In the genomic region with DNA sequence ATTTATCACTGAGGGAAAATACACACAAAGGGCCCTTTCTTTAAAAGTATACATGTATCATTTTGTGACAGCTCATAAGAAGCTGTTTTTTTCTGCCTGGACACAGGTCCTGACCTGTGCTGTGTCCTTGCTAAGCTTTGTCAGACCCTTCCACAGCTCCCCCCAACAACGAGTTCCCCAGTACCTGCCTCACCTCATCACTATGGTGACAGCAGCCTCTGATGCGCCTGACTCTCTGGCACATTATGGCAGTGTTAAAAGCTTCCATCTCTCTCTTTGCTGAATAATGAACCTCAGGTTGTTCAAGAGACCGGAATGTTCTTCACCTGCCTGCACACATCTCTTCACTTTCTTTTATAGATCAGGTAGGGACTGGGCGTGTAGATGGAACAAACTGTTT, we compare ENCODE assay signal across 19 mouse cellular contexts. TPM values are rescaled to one million over a fixed set of nuclear protein-coding genes. Genes with fewer than 3 reads are reported as not detected.
DNase-seq lines count a peak whose midpoint lies in the region; ATAC-seq and TF ChIP-seq lines count a peak whose summit lies in the region.
"Had no signal": no experiment of that assay in that cellular context is flagged by ENCODE, and none has a peak within 500 bp of the region (broad histone marks: within the 10 kb centered on the region; RNA-seq: fewer than 3 reads in every experiment).

No protein-coding gene starts in this region.

- H3K9me3 ChIP-seq in hindbrain, embryonic 14.5 days (ENCODE audit: control insufficient read depth, low read length): no peaks in the 10 kb centered on the region
- no peaks in the 10 kb centered on the region for H3K9me3 ChIP-seq in hindbrain, embryonic 12.5 days (replicated peaks)
- no peaks in the 10 kb centered on the region for H3K9me3 ChIP-seq in midbrain, postnatal 0 days (ENCODE audit: low read length)
- H3K9me3 ChIP-seq in midbrain, embryonic 10.5 days (replicated peaks): no peaks in the 10 kb centered on the region
- H3K9me3 ChIP-seq in hindbrain, postnatal 0 days (ENCODE audit: low read length): no peaks in the 10 kb centered on the region
- H3K9me3 ChIP-seq: embryonic facial prominence, embryonic 10.5 days; forebrain, embryonic 13.5 days; heart, embryonic 13.5 days had no signal

- 48% methylated on average over 4 of the region's 4 CpGs for WGBS in hindbrain, embryonic 14.5 days
- WGBS in hindbrain, embryonic 12.5 days: 55% methylated on average over 4 of the region's 4 CpGs
- whole genome bisulfite sequencing in midbrain, postnatal 0 days: 48% methylated on average over 4 of the region's 4 CpGs
- WGBS in midbrain, embryonic 10.5 days: 73% methylated on average over 4 of the region's 4 CpGs
- WGBS in hindbrain, postnatal 0 days: 51% methylated on average over 4 of the region's 4 CpGs

- H3K36me3 ChIP-seq in hindbrain, embryonic 14.5 days (replicated peaks; ENCODE audit: control insufficient read depth, insufficient read depth): no peaks in the 10 kb centered on the region
- no peaks in the 10 kb centered on the region for H3K36me3 ChIP-seq in hindbrain, embryonic 12.5 days
- H3K36me3 ChIP-seq in midbrain, postnatal 0 days (ENCODE audit: insufficient read depth, low read length): no peaks in the 10 kb centered on the region
- no peaks in the 10 kb centered on the region for H3K36me3 ChIP-seq in midbrain, embryonic 10.5 days
- H3K36me3 ChIP-seq in hindbrain, postnatal 0 days (ENCODE audit: insufficient read depth, low read length): no peaks in the 10 kb centered on the region
- H3K36me3 ChIP-seq: embryonic facial prominence, embryonic 10.5 days; heart, embryonic 13.5 days had no signal

- H3K4me2 ChIP-seq in hindbrain, embryonic 14.5 days (replicated peaks): no peak overlapping the region
- no peak overlapping the region for H3K4me2 ChIP-seq in hindbrain, embryonic 12.5 days (replicated peaks)
- H3K4me2 ChIP-seq in midbrain, postnatal 0 days (ENCODE audit: low read depth, low read length, poor library complexity, severe bottlenecking): no peak overlapping the region
- no peak overlapping the region for H3K4me2 ChIP-seq in hindbrain, postnatal 0 days (ENCODE audit: low read depth, low read length)
- H3K4me2 ChIP-seq: forebrain, embryonic 13.5 days; heart, embryonic 13.5 days had no signal

- no peak for DNase-seq in hindbrain, embryonic 14.5 days (ENCODE audit: low spot score)
- peak; percentile 10 for DNase-seq in midbrain, postnatal 0 days (ENCODE audit: low spot score)
- DNase-seq in midbrain, embryonic 10.5 days (ENCODE audit: low spot score): no peak
- DNase-seq in hindbrain, postnatal 0 days (ENCODE audit: low spot score): no peak
- DNase-seq in right cerebral cortex, adult 2 months (ENCODE audit: low spot score in 2 of 2): no peak
- DNase-seq: adrenal gland, postnatal 14 days; cerebellum, adult 18-20 months; cerebellum, adult 9-11 months; gastrocnemius, postnatal 36 days; heart, adult 11 months; heart, postnatal 4 days had no signal

- peak overlapping the region; percentile 43; the same call in 1 of the 2 replicates for H3K27ac ChIP-seq in hindbrain, embryonic 14.5 days
- H3K27ac ChIP-seq in hindbrain, embryonic 12.5 days: no peak overlapping the region
- H3K27ac ChIP-seq in midbrain, postnatal 0 days (ENCODE audit: low read depth, low read length): no peak overlapping the region
- H3K27ac ChIP-seq in midbrain, embryonic 10.5 days (replicated peaks): no peak overlapping the region
- 0 out of 2 replicates have a peak overlapping the region, but pooled peaks have one; percentile 15 for H3K27ac ChIP-seq in hindbrain, postnatal 0 days
- H3K27ac ChIP-seq: embryonic facial prominence, embryonic 10.5 days; forebrain, embryonic 13.5 days; heart, embryonic 13.5 days had no signal

- 0 out of 2 replicates have a peak, but pooled peaks have one; percentile 51 for ATAC-seq in hindbrain, embryonic 14.5 days (ENCODE audit: low FRiP score)
- ATAC-seq in hindbrain, embryonic 12.5 days (ENCODE audit: low FRiP score): no peak
- ATAC-seq in midbrain, postnatal 0 days (ENCODE audit: low FRiP score): no peak
- ATAC-seq in hindbrain, postnatal 0 days: peak; percentile 62; the same call in 1 of the 2 replicates
- ATAC-seq: activated CD4-positive, CD25-positive, alpha-beta regulatory T cell, adult 4 months; forebrain, embryonic 13.5 days; inflammation-experienced regulatory T-cells, adult 6 months; Patski had no signal

- no peak for TF ChIP-seq CTCF in midbrain, postnatal 0 days (IDR thresholded peaks at IDR 0.05)
- TF ChIP-seq CTCF in hindbrain, postnatal 0 days (IDR thresholded peaks at IDR 0.05; ENCODE audit: low read depth): no peak

- H3K27me3 ChIP-seq in hindbrain, embryonic 14.5 days (ENCODE audit: control insufficient read depth, insufficient read depth, low read length): no peaks in the 10 kb centered on the region
- H3K27me3 ChIP-seq in hindbrain, embryonic 12.5 days: no peaks in the 10 kb centered on the region
- H3K27me3 ChIP-seq in midbrain, postnatal 0 days (ENCODE audit: insufficient read depth, low read length): no peaks in the 10 kb centered on the region
- H3K27me3 ChIP-seq in midbrain, embryonic 10.5 days (ENCODE audit: low read depth, poor library complexity, severe bottlenecking): no peaks in the 10 kb centered on the region
- H3K27me3 ChIP-seq in hindbrain, postnatal 0 days (ENCODE audit: insufficient read depth, low read length): no peaks in the 10 kb centered on the region
- H3K27me3 ChIP-seq: CH12.LX; forebrain, embryonic 13.5 days; heart, embryonic 13.5 days; Patski had no signal

- peaks cover 8% of the 10 kb centered on the region; the same call in 1 of the 2 replicates for H3K4me1 ChIP-seq in hindbrain, embryonic 14.5 days (replicated peaks; ENCODE audit: control insufficient read depth, insufficient read depth, low read length)
- H3K4me1 ChIP-seq in hindbrain, embryonic 12.5 days: no peaks in the 10 kb centered on the region
- H3K4me1 ChIP-seq in midbrain, postnatal 0 days (ENCODE audit: insufficient read depth, low read length): no peaks in the 10 kb centered on the region
- H3K4me1 ChIP-seq in midbrain, embryonic 10.5 days: no peaks in the 10 kb centered on the region
- no peaks in the 10 kb centered on the region for H3K4me1 ChIP-seq in hindbrain, postnatal 0 days (ENCODE audit: insufficient read depth, low read length)
- H3K4me1 ChIP-seq: embryonic facial prominence, embryonic 10.5 days; forebrain, embryonic 13.5 days; heart, embryonic 13.5 days had no signal

- H3K4me3 ChIP-seq in hindbrain, embryonic 14.5 days (replicated peaks; ENCODE audit: low read length): no peak overlapping the region
- no peak overlapping the region for H3K4me3 ChIP-seq in hindbrain, embryonic 12.5 days
- no peak overlapping the region for H3K4me3 ChIP-seq in midbrain, postnatal 0 days (ENCODE audit: low read depth, low read length)
- no peak overlapping the region for H3K4me3 ChIP-seq in midbrain, embryonic 10.5 days
- H3K4me3 ChIP-seq in hindbrain, postnatal 0 days (ENCODE audit: low read length): no peak overlapping the region
- H3K4me3 ChIP-seq: embryonic facial prominence, embryonic 10.5 days; forebrain, embryonic 13.5 days; heart, embryonic 13.5 days had no signal

- no peak overlapping the region for H3K9ac ChIP-seq in hindbrain, embryonic 14.5 days
- no peak overlapping the region for H3K9ac ChIP-seq in hindbrain, embryonic 12.5 days
- no peak overlapping the region for H3K9ac ChIP-seq in midbrain, postnatal 0 days (replicated peaks; ENCODE audit: low read length, poor library complexity, severe bottlenecking)
- no peak overlapping the region for H3K9ac ChIP-seq in hindbrain, postnatal 0 days (replicated peaks; ENCODE audit: low read length)
- H3K9ac ChIP-seq: forebrain, embryonic 13.5 days; heart, embryonic 13.5 days had no signal

RNA-seq across cellular contexts. Expression of gene Inpp5d, which starts 51.4 kb away (rescaled TPM):
- 3.4 and 4.6 TPM in 2 replicates for polyA plus RNA-seq in hindbrain, embryonic 14.5 days (2014; fragmentation: Nextera tagmentation; extraction: Ambion mirVana)
- polyA plus RNA-seq in hindbrain, embryonic 12.5 days (2016; fragmentation: Nextera tagmentation; extraction: Ambion mirVana): 4.9 and 5.5 TPM in 2 replicates
- 6.4 and 9.8 TPM in 2 replicates for total RNA-seq in midbrain, postnatal 0 days (2014; rRNA removed)
- 2.6 and 3.1 TPM in 2 replicates for polyA plus RNA-seq in midbrain, postnatal 0 days (2015; fragmentation: Nextera tagmentation; extraction: Ambion mirVana)
- polyA plus RNA-seq in midbrain, embryonic 10.5 days (2016; fragmentation: Nextera tagmentation; extraction: Ambion mirVana): 3.3 and 3.6 TPM in 2 replicates
- total RNA-seq in hindbrain, postnatal 0 days (2014; rRNA removed): 7.4 and 20.1 TPM in 2 replicates
- polyA plus RNA-seq in hindbrain, postnatal 0 days (2015; fragmentation: Nextera tagmentation; extraction: Ambion mirVana): 2.1 and 2.3 TPM in 2 replicates

Comparison
In these comparisons a context has a peak if more than half of its experiments do, and no peak if none do; other contexts are left out.
1. ATAC-seq: peak in hindbrain, embryonic 14.5 days (single experiment) and hindbrain, postnatal 0 days (single experiment); none in hindbrain, embryonic 12.5 days (single experiment) and midbrain, postnatal 0 days (single experiment).
2. H3K27ac ChIP-seq: peak in hindbrain, embryonic 14.5 days (single experiment) and hindbrain, postnatal 0 days (single experiment); none in hindbrain, embryonic 12.5 days (single experiment), midbrain, postnatal 0 days (single experiment) and midbrain, embryonic 10.5 days (single experiment).